Mouse (Mus musculus): ENCODE results near the gene Padi4.

The Padi4 gene

GRCm38 (mm10) chr4:140732871-140733270 is 41.2 kb downstream of the Padi4 start:
- no peak for DNase-seq

- no peak for DNase-seq
These were observed 42.4 kb downstream of the Padi4 start for GRCm38 (mm10) chr4:140731654-140732053.

DNA sequence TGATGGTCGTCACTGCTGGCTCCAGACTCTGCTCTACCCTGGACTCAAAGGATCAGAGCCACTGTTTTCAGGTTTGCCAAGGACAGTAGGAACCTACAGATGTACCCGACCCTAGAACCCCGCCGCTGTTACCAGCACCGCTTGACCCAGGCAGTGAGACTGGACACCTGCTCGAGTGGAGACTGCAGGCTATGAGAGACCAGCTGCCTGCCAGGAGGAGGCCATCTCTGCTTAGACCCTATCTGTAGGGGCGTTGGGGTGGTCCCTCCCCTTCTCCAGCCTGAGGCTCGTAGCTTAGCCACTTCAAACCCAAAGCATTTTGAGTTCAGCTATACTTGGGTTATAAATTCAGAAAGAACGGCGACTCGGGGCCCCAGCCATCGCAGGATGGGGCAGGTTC is 47.1 kb downstream of the Padi4 start:
- no peak for DNase-seq

DNA sequence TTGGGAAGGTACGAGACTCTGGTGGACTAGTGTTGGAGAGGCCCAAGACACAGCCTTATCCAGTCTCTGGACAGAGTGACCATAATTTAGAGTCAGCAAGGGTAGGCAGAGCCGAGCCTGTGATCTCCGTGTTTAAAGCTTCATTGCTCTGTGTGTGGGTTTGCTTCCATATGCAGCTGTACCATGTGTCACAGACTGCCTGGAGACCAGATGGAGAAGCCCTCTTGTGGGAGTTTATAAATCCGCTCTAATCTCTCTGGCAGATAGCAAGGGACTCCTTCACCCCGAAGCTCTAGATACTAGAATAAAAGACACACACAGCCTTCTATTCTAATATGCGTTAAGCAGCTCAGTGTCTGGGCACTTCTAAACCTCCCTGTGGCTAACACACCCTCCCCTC is 49.3 kb downstream of the Padi4 start:
- DNase-seq: no peak

DNA sequence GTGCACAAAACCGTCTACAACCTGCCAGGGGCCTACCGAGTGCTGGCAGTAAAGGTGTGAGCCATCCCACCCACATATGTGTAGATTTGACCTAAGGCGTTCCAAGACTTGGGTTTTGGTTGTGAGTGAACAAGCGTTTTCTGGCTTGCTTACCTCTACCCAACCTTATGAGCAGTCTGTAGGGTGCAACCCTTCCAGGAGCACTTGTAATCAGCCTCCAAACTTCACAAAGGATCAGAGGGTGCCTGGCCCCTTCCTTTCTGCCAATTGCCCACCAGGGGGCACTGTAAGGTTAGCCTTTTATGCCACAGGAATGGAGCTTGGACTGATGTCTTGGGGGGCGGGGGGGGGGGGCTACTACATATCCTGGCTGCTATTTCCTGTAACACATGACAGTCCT is 50.2 kb downstream of the Padi4 start:
- no peak for DNase-seq

DNA sequence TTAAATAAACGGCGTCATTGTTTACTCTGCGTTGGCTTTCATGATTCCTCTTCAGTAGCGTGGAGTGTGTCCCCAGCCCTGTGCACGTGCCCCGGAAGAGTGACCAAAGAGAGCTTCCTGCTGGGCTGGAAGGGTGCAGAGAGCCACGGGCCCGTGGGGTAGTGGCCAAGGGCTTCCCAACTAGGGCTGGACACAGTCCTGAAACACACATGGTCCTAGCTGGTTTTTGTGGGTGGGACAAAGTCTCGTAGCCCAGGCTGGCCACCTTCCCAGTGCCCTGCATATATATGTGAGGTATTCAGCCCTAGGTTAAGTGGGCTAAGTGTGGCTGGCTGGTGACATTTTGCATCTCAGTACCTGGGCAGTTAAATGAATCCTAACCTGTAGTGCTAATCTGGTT is 50.8 kb downstream of the Padi4 start:
- no peak for DNase-seq

GRCm38 (mm10) chr4:140722710-140723109 is 51.3 kb downstream of the Padi4 start:
- DNase-seq: no peak

DNA sequence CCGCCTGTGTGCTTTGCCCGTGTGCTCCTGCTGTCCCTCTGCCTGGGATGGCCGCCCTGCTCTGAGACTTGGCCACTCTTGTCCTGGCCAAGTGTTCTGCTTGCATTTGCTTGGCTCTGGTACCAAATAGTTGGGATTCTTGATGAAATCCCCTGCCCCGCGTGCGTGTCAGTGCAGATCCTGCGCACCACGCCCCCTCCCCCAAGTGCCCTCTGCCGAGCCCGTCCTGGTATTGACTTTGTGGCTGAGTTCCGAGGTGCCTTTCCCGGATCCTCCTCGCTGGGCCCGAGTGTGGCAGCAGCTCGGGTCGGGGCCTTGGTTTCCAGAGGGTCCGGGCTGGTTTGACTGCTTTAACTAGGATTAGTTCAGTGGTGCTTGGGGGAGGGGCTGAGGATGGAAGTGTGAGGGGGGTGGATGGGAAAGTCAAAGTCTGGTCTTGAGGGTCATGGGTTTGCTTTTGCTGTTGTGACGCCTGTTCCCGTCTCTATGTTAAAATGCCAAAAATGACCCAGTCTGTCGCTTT is 52.0 kb downstream of the Padi4 start:
- DNase-seq: no peak

DNA sequence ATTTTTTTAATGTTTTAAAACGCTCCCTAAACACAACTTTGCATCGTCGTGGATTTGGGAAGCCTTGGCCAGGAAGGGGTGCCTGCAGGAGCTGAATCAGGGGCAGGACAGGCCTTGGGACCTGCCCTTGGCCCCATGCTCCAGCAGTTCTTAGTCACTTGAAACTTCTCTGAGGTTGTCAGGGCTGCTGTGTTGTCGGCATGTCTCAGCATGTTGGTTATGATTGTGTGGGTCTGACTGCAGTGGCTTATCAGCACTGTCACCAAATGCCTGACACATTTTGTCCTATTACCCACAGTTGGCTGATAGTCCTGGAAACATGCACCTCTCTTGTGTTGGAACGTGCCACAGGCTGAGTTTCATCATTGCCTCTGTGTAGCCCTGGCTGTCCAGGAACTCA is 53.9 kb downstream of the Padi4 start:
- DNase-seq: no peak

- no peak for DNase-seq
These were observed 55.6 kb downstream of the Padi4 start for GRCm38 (mm10) chr4:140718436-140718835.

- no peak for DNase-seq
These were observed 57.0 kb downstream of the Padi4 start for GRCm38 (mm10) chr4:140716994-140717393.

DNA sequence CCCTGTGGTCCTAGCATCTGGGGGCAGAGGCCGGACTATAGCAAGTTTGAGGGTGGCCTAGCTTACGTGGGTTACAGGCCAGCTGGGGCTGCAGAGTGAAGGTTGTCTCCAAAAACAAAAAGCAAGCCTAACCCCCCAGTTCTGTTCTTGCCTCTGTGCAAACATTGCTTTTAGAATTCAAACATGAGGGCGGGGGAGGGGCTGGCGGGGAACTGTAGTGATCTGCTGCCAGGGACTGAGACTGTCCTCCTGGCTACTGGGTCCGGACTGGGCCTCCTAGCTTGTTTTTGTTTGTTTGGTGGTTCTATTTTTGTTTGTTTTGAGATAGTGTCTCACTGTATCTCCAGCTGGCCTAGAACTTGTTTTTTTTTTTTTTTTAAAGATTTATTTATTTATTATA is 59.5 kb downstream of the Padi4 start:
- no peak for DNase-seq

DNA sequence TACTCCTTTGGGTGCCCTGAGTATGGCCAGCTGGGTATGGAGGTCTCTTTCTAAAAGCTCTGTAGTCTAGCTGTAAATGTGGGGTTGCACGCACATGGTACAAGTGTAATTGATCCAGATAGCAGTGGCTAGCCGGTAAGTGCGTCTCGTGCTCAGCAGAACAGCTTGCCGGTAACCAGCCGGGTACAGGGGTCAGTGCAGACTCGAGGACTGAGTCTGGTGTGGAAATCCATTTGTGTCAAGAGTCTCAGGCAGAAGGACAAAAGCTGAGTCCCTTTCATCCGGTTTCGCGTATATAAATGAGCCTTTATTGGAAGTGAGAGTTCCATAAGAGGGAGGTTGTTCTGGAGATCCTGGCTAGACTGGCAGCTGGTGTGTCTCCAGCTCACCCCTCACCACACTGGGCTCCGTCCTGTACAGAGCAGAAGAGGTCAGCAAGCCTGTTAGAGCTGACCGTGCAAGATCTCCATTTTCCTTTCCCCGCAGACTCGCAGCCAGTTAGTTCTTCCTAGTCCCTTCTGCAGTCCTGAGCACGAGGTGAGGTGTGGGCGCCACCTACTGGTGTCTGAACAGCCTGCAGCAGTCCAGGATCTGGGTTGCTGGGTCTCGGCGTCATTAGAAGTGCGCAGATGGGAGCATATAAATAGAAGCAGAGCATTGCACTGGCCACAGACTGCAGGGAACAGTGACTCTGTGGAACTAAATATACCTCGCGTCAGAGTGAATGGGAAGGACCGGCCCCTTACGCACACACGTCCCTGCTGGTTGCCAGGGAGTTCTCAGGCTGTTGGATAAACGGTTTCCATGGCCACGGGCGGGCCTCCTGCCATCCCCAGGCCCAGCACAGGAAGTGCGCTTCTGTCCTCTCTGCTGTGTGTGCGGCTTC is 60.3 kb downstream of the Padi4 start:
- peak; percentile 90 to 93 for DNase-seq

DNA sequence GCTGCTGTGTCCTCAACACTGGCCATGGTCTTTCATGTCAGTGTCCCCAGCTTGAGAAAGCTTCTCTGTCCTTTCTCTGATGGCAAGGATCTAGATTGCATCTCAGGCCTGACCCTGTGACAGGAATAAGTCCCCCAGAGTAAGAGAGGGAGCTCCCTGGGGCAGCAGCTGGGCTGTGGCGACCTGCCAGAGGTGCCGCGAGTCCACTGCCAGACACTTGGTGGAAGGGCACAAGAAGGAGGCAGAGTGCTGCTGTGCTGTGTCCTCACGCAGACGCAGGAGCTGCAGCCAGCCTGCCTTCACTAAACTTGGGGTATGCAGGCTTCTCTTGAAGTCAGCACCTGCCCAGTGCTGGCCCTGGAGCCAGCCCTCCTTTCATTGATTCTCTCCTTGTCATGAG is 62.7 kb downstream of the Padi4 start:
- no peak for DNase-seq

DNA sequence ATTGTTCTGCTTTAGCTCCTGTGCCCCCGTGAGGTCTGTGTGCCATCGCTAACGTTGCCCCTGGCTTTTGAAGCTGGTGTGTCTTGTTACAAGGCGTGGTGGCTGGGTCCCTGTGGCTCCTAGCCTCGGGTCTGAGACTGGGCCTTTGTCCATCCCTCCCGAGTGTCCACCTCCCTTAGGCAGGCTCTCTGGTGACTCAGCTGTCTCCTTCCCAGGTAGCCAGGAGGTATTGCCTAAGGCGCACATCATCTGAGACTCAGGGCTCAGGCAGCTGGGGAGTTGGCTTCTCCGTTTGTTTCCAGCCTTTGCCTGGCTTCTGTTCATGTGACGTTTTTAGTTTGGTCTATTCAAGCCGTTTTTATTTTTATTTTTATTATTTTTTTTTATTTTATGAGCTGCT is 63.3 kb downstream of the Padi4 start:
- no peak for DNase-seq

- no peak for DNase-seq
These were observed 64.4 kb downstream of the Padi4 start for GRCm38 (mm10) chr4:140709617-140710016.

- no peak for DNase-seq
These were observed 64.9 kb downstream of the Padi4 start for GRCm38 (mm10) chr4:140709111-140709510.

DNA sequence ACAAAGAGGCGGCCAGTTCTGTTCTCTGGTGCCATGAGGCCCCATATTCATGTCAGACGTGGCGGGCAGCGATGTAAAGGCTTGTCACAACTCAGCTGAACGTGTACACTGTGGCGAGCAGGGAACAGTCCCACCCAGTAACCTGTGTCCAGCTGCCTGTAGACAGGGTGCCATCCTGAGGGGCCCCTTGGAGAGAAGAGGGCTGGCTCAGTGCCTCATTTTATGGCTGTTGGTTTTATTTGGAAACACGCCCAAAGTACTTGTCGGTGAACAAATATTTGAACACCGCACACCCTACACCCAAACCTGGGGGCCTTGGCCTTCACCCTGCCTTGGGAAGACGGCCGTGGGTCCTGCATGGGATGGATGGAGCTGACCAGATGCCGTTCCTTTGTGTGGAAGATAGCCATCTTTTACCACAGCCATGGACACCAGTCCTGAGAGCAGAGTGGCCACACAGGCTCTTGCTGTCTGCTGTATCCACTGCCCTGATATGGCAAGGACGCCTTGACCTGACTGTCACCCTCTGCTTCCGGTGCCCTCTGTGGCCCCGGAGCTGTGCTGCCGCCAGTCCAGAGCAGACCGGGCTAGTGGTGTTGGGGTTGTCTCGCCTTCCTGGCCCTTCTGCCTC is 65.6 kb downstream of the Padi4 start:
- peak; percentile 60 to 78 for DNase-seq

- DNase-seq: no peak
These were observed 66.4 kb downstream of the Padi4 start for GRCm38 (mm10) chr4:140707615-140708014.

- DNase-seq: no peak
These were observed 69.9 kb downstream of the Padi4 start for GRCm38 (mm10) chr4:140704166-140704565.

DNA sequence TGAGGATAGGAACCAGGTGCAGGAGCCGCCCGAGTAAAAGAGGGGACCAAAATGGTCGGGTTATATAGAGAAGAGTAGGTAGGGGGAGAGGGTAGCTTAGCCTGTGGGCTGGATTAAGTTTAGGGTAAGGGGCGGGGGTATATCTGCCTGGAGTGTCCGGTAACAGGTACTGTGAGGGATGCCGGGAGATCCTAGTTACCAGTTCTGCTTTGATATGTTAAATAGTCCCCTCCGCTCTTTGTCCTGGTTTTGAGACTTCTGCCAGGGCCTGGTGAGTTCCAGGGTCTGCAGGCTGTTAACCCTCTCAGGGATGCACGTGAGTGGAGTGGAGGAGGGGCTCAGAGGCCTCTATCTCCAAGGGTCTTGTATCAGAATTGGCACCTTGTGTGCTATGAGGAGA is 70.4 kb downstream of the Padi4 start:
- DNase-seq: no peak

- peak; percentile 82 to 87 for DNase-seq
These were observed 71.3 kb downstream of the Padi4 start for GRCm38 (mm10) chr4:140702611-140703327.
